Mouse (Mus musculus) heart, adult 9 months (tissue): ENCODE results near the gene Lcn10.
"Not testable (repeated sequence)": the region's sequence is repeated elsewhere in the genome, so short reads cannot be mapped to it uniquely, and the experiment has no call there.

Experiments
- DNase-seq, 2 experiments: peaks; one replicate each; pipeline ENCODE4 v3.0.0; 2022; ENCODE audit warnings: low spot score in 2 of 2

Lcn10 gene

DNA sequence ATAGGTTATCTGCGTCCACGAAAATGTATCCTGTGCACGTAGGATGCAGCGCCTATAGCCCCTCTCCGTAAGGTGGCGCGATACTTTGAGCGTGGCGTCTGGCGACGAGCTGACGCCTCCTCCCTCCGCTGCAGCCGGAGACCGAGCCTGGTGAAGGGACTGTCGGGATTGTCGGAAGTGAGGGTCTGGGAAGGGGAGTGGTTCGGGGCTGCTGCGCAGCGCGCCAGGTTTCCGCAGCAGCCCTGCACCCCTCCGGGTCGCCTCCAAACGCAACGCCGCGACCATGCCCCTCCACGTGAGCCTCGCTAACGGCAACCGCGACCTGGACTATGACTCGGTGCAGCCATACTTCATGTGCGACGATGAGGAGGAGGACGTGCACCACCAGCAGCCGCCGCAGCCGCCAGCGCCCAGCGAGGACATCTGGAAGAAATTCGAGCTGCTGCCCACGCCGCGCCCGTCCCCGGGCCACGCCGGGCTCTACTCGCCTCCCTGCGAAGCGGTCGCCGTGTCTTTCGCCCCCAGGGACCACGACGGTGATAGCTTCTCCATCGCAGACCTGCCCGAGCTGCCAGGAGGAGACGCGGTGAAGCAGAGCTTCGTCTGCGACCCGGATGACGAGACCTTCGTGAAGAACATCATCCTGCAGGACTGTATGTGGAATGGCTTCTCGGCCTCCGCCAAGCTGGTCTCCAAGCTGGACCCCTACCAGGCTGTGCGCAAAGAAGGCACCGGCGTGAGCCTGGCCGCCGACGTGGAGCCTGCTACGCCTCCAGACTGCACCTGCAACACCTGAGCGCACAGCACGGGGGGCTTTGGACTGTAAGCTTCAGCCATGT is 24.3 kb downstream of the Lcn10 start, which contains the start of gene Bmyc:
Gene Bmyc (plus strand): TSS at position 97 of the 839 bp plus-strand sequence.
- peak; percentile 71 to 74 for DNase-seq

DNA sequence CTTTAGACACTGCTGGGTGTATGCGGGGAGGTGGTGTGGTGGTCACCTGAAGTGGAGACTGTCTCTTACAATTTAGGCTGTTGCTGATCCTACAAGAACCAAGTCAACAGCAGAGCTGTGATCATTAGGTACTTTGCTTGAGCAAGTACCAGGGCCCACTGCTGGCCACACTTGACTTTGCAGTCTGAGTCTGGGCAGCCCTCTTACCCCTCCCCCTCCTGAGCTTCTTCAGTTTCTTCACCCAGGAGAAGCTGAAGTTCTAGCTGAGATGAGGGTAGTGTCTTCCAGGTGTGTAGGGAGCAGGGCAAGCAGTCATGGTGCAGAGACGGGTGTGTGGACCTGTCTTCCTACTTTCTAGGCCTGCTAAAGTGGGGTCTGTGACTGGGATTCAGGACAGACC is 25.6 kb downstream of the Lcn10 start:
- DNase-seq = peak in 1 of 2 experiments; percentile 15

DNA sequence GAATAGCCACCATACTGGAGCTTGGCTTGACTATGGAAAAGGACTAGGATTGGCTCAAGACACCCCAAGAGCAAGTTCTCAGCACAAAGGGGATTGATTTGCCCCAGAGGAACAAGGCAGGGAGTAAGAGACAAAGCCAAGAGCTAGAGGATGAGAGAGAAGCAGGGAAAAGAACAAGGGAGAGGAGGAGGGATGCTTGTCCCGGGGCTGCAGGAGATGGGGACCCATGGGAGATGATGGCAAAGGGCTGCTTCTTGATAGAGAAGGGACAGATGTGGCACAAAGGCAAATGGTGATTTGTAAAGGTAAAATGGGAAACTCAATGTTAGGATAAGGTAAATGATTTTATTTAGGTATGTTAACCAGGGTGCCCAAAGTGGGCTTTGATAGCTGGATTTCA is 26.5 kb downstream of the Lcn10 start:
- DNase-seq = not testable (repeated sequence)

DNA sequence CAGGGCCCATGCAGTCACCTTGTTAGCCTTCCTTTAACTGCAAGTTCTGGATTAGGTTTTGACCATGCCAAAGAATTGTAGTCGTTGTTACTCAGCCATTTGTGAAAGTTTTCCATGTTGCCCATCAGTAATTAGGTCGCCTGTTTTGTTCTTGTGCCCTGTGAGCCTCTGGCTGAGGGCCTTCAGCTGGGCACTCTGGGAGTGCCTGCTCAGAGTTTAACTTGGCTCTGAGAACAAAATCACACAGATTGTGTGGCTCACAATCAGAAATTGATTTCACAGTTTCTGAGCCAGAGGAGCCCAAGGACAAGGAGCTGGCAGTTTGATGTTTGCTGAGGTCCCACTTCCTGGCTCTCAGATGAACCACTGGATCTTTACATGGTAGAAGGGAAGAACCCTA is 27.3 kb downstream of the Lcn10 start:
- not testable (repeated sequence) for DNase-seq

DNA sequence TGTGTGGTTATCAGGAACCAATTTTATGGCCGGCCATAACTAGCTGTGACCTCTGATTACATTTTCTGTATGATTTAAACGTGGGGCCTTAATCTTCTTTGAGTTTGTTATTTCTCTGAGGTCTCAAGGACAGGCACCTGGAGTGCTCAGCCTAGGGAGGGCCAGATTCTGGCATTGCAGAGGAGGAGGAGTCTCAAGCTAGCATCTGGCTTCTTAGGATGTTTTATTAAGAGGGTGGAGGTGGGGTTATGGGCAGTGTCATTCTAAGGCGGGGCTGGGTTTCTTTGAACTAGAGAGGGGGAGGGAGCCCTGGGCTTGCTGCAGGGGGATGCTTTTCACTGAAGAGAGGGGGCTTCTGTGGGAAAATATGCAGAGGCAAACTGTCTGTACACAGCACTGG is 29.1 kb downstream of the Lcn10 start:
- not testable (repeated sequence) for DNase-seq

DNA sequence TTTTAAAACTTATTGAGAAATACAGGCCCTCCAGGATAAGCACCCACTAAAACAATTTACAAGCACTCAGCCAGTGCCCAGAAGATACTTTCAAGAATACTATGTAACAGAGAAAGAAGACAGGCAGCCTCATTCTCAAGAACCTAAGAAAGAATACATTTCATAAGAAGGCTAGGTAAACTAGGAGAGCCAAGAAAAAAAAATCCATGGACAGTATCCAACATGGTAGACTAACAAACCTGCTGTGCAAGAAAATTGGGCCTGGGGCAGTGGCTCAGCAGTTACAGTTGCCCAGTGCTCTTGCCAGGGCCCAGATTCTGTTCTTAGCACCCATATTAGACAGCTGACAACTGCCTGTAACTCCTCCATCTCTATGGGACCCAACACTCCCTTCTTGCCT is 34.7 kb downstream of the Lcn10 start:
- DNase-seq = no peak

DNA sequence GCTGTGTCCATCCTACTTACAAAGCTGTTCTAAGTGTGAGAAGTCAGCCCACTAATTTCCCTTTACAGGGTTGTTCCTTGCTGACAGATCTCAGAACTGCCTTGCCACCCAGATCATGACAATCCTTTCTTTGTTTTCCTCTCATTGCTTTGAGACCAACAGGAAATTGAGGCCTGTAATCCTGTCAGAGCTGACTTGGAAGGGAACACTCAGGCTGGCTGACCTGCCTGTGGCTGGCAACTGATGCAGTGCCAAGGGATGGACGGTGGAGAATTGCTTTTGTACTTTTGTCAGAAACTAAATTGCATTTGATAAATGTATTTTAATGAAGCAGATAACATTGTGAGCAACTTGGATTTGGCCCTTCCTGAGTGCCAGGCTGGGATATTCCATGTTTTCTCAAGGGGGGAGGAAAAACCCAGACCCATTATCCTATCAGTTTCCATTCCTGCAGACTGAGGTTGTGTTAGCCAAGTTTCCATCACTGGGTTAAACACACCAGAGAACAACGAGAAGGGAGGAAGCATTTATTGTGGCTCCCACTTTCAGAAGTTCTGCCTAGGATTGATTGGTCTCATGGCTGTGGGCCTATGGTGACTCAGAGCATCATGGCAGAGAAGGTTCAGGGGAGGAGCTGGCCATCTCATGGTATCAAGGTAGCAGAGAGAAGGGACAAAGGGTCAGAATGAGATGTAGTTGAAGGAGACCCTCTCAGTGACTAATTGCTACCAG is 50.8 kb downstream of the Lcn10 start:
- no peak for DNase-seq
